Mouse (Mus musculus) lung, postnatal 4 days (tissue): ENCODE data around the gene Eif4g3.
A peak's percentile ranks its signal among the peaks of the same experiment; 100 is the strongest.

Experiments
- DNase-seq, 2 experiments: peaks; one replicate each; pipeline ENCODE4 v3.0.0; 2021

The Eif4g3 gene

GRCm38 (mm10) chr4:138108541-138108940, 115.7 kb downstream of the Eif4g3 start:
- DNase-seq: no peak

DNA sequence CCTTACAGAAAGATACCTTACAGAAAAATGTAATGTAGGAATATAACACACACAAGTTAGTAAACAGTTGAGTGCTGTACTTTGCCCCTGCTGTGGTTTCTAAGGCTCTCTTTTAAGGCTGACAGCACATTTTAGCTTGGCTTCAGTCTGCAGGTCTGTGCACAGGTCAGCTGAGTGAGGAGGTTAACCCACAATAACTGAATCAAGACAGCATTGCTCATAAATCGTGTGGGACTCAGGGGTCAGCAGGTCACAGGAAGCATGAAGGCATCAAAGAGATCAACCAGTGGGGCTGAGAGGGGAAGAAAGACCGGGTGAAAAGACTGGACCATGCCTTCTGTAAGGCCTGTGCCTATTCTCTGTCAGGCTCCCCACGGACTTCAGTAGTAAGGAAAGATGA, 116.5 kb downstream of the Eif4g3 start:
- DNase-seq: no peak

DNA sequence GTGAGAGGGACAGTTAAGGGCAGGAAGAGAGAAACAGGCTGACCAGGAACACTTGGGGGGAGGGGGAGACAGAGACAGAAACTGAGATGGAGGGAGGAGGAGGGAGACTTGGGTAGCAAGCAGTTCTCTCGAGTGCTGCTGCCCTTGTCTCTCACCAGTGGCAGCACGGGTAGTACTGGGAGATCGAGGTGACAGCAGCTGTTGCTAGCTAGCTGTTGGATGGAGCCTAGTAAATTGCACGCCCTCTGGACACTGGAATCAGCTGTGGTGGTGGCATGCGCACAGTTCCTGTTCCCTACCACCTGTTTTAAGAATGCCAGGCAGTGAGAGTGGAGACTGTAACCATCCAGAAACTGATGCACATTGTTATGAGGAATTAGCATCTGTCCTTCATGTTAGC, 119.0 kb downstream of the Eif4g3 start:
- no peak for DNase-seq

- peak; percentile 30 to 35 for DNase-seq
Observed at GRCm38 (mm10) chr4:138119740-138120139, 126.9 kb downstream of the Eif4g3 start.

DNA sequence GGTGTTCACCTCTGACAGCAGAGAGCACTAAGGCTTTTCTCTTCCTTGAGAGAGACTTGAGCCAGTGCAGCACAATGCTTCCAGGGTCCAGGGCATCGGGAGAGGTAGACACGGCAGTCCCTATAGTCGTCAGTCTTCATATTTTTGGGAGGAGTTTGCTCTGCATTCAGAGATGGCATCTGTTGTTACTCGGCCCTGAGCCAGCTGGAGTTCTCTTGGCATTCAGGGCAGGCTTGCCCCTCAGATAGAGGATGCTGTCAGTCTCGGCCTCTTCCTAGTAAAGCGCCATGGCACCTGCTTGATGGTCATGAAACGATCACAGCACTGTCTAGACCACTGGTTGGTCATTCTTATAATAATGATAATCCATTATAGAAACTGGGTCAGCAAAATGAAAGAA, 131.2 kb downstream of the Eif4g3 start:
- no peak for DNase-seq

GRCm38 (mm10) chr4:138127371-138127770, 134.5 kb downstream of the Eif4g3 start:
- DNase-seq: no peak

GRCm38 (mm10) chr4:138127781-138128180, 135.0 kb downstream of the Eif4g3 start:
- no peak for DNase-seq

DNA sequence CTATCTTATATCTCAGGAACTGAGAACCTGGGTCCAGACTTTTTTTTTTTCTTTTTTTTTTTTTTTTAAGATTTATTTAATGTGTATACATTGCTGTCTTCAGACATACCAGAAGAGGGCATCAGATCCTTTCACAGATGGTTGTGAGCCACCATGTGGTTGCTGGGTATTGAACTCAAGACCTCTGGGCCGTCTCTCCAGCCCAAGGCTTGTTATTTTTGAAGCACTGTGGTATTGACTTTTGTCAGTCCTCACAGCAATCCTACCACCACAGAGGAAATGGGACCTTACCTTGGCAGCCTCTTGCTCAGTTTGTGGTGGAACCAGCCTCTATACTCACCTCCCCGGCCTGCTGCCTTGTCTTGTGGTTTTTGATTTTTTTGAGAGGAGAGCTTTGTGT, 137.3 kb downstream of the Eif4g3 start:
- DNase-seq: no peak

- no peak for DNase-seq
Observed at GRCm38 (mm10) chr4:138131226-138131625, 138.4 kb downstream of the Eif4g3 start.

GRCm38 (mm10) chr4:138131716-138132115, 138.9 kb downstream of the Eif4g3 start:
- no peak for DNase-seq

GRCm38 (mm10) chr4:138133360-138133759, 140.5 kb downstream of the Eif4g3 start:
- DNase-seq: no peak

GRCm38 (mm10) chr4:138137336-138137735, 144.5 kb downstream of the Eif4g3 start:
- no peak for DNase-seq

GRCm38 (mm10) chr4:138137804-138138203, 145.0 kb downstream of the Eif4g3 start:
- DNase-seq: no peak

- DNase-seq: peak in 1 of 2 experiments; percentile 40
Observed at GRCm38 (mm10) chr4:138138219-138138618, 145.4 kb downstream of the Eif4g3 start.

- peak; percentile 10 to 28 for DNase-seq
Observed at GRCm38 (mm10) chr4:138141358-138141757, 148.5 kb downstream of the Eif4g3 start.

DNA sequence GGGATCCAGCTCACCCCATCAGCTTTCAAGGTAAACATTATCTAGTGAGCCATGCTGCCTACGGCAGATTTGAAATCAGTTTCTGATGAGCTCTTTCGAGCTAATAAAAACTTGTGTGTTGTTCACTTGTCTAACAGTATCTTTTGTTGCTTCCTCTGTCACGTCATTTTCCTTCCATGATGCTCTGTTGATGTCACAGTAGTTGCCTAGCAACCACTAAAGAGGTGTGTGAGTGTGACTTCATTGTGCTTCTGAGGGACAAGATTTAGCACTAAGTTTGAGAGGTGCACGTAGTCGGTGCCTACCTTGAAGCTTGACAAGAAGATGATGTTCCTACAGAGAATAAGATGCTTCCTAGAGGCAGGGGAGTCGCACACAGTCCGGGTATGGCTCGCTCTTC, 154.4 kb downstream of the Eif4g3 start:
- no peak for DNase-seq

- no peak for DNase-seq
Observed at GRCm38 (mm10) chr4:138149977-138150376, 157.2 kb downstream of the Eif4g3 start.

- no peak for DNase-seq
Observed at GRCm38 (mm10) chr4:138151226-138151625, 158.4 kb downstream of the Eif4g3 start.

DNA sequence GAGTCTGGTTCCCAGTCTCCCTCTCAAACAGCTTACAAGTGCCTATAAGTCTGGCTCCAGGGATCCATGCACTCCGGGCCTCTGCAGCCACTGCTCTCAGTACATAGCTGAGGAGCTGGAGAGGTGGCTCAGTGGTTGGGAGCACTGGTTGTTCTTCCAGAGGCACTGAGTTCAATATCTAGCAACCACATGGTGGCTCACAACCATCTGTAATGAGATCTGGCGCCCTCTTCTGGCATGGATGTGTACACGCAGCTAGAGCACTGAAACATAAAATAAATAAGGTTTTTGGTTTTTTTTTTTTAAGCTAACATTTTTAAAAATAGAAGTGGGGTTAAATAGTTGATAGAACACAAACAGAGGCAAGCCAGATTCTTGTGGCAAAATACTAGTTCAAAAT, 161.2 kb downstream of the Eif4g3 start:
- DNase-seq: peak in 1 of 2 experiments; percentile 45

DNA sequence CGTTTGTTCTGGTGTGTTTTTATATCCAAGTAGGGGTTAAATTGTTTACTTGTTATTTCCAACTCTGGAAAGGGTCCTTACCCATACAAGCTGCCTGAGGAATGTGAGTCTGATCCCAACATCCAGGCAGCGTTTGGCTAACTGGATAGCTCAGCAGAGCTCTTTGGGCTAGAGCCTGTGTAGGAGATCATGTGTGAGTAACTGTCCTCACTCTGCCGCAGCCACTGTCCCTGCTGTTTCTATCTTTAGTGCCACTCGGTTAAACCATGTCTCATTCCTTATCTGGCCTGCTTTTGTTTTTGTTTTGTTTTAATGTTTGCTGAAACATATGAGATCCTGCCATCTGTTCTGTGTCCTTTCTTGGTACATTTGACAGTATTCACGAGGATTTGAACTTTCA, 168.1 kb downstream of the Eif4g3 start:
- DNase-seq: no peak

DNA sequence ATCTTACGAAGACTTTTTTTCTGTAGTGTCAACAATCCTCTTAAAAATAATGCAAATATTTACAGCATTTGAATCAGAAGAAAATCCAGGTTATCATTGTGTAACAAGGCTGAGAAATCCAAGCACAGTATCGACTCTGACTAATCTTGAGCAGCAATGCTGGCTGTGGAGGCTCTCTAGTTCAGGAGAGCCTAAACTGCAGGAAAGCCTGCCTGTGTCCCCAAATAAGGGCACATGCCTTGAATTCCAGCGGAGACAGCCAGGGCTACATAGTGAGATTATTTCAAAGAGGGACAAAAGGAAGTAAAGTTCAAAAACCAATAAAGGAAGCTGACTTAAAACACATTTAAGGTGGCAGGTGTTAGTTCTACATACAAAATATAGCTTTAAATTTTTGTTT, 168.7 kb downstream of the Eif4g3 start:
- DNase-seq: no peak

- no peak for DNase-seq
Observed at GRCm38 (mm10) chr4:138163836-138164235, 171.0 kb downstream of the Eif4g3 start.

DNA sequence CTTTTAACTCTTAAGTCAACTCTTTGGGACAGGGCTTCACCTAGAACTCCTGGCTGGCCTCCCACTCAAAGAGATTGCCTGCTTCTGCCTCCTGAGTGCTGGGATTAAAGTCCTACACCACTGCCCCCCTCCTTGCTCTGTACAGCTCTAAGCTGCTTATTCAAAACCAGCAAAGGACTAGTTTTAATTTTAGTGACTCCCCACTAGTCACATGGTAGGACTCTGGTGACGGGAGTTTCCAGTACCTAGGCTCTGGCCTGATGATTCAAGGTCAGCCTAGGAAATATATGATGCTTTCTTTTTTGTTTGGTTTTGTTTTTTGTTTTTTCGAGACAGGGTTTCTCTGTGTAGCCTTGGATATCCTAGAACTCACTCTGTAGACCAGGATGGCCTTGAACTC, 172.0 kb downstream of the Eif4g3 start:
- no peak for DNase-seq

- no peak for DNase-seq
Observed at GRCm38 (mm10) chr4:138166519-138166918, 173.7 kb downstream of the Eif4g3 start.

DNA sequence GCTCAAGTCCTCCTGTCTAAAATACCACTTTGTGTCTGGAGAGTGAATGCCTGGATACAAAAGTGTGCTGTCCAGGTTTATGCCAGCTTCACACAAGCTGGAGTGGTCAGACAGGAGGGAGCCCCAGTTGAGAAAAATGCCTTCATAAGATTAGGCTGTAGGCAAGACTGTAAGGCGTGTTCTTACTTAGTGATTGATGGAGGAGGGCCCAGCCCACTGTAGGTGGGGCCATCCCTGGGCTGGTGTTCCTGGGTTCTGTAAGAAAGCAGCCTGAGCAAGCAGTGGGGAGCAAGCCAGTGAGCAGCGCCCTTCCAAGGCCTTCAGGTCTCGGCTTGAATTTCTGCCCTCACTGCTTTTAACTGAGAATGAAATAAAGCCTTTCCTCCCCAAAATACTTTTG, 175.3 kb downstream of the Eif4g3 start:
- no peak for DNase-seq

DNA sequence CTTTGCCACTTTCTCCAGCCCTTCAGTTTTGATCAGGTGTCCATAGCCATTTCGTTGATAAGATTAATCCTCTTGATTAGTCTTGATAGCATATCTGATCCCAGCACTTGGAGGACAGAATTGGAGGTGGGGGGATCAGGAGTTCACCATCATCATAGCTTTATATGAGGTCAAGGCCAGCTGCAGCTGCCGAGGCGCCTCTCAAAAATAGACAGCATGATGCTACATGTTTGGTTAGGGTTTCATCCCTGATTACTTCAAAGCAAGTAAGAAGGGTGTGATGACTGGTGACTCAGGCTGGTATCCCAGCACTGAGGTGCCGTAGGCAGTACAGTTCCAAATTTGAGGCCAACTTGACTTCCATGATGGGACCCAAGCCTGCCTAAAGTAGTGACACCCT, 176.6 kb downstream of the Eif4g3 start:
- no peak for DNase-seq
